Mouse (Mus musculus): Measurements from ENCODE around the gene Gm37240. TPM values are rescaled to one million over a fixed set of nuclear protein-coding genes. Genes with fewer than 3 reads are reported as not detected.

Gm37240 gene
- total RNA-seq, 2 experiments from 2014 or later, result 0.98 to 1.0 TPM

DNA sequence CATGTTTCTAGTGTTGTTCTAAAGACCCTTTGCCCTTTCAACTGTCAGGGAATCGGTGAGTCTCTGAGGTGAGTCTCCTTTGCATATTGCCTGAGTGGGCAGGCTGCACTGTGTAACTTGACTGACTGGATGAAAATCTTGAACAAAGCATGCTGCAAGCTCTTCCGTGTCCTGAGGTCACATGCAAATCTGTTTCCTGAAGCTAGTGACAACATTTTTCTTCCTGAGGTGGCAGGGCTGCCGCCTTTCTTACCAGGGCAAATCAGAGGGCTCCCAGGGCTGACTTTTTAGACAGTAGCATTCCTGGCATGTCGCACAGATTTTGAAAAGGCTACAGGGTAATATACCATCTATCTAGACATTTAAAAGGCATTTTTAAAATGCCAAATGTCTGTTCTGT is 451.9 kb downstream of the Gm37240 start:
- DNase-seq (ENCODE audit: low spot score in 2 of 2), result no peak

- no peak for DNase-seq (ENCODE audit: low spot score in 2 of 2)
Measured at GRCm38 (mm10) chr3:85431208-85431607, 456.1 kb downstream of the Gm37240 start.

DNA sequence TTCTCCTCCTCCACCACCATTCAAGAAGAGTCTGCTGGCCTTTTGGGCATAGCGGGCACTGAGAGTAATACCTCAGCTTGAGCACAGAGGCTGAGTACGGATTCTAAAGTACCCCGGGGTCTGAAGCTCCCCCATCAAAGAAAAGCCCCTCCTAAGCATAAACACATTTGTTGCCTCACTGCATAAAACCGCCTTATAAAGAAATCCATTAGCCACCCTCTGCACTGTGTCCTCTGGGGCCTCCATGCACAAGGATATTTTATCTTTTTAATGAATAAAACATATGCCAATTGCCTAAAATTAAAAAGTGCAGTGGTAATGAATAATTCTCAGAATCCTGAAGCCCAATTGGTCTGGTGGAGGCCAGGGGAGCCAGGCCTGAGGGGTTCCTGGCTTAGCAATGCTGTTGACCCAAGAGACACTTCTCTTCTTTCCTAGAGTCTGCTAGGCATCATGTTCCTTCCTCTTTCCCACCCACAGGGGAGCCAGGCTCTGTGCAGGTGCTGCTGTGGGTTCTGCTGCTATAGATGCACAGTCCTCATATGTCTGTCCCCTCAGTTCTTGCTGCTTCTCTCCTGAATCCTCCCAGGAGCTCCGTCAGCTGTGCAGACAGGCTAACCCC is 463.8 kb downstream of the Gm37240 start:
- no peak for DNase-seq (ENCODE audit: low spot score in 2 of 2)

DNA sequence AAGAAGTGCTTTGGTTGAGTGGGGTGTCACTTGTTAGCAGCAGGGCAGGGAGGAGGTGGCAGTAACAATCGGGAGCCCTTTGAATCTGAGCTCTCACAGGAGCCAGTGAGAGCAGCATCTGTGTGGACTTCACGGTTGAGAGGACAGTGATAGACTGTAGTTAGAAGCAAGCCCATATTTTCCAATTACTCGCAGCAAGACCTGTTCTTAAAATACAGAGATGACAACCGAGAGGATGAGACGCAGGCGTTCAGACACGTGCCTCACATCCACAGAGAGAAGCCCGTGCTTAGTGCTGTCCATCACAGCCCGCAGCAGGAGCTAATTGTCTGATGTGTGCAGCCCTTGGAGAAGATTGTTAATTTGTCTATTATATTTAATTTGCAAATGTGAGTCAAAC is 465.9 kb downstream of the Gm37240 start:
- no peak for DNase-seq (ENCODE audit: low spot score in 2 of 2)

DNA sequence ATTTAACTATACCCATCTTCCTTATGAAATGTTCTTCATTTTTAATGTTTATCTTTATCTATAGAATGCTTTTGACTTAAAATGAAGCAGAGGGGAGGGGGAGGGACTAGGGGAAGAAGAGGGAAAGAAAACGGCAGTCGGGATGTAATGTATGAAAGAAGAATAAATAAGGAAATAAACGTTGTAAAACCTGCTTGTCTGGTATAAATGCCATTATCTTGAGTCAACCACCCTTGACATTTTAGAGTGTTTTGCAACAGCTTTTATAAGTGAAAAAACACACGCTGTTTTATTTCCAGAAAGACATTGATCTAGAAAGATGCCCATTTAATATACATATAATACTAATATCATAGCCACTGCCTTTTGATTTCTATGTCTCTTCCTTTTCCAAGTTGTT is 469.7 kb downstream of the Gm37240 start:
- no peak for DNase-seq (ENCODE audit: low spot score in 2 of 2)

DNA sequence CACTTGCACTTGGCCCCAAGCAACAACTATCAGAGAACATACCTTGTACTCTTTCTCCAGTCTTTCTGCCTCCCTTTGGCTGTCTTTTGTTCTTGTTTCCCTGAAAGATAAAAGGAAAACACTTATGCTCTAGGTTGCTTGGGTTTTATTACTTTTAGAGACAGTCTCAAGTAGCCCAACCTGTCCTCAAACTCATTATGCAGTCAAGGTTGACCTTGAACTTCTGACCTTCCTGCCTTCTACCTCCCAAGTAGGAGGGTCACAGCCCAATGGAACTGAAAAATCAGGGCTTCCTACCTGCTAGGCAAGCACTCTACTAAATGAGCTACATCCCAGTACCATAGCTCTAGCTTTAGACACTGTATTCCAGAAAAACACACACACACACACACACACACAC is 488.5 kb downstream of the Gm37240 start:
- no peak for DNase-seq (ENCODE audit: low spot score in 2 of 2)

DNA sequence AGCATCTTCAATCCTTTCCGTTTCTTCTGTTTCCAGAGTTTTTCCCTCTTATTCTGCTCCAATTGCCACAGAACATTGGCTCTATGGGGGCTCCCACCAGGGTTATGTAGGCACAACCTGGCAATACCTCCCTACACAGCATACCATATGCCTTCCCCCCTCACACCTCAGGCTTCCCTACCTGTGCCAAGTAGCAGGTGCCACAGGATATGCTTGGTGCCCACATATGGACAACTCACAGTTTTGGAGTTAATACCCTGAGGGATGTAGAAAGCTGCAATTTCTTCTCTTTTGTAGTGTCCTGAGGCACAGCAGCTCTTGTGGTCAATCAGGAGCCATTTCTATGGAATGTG is 488.9 kb downstream of the Gm37240 start:
- DNase-seq (ENCODE audit: low spot score in 2 of 2), result no peak

- no peak for DNase-seq (ENCODE audit: low spot score in 2 of 2)
Measured at GRCm38 (mm10) chr3:85397816-85398482, 489.4 kb downstream of the Gm37240 start.

DNA sequence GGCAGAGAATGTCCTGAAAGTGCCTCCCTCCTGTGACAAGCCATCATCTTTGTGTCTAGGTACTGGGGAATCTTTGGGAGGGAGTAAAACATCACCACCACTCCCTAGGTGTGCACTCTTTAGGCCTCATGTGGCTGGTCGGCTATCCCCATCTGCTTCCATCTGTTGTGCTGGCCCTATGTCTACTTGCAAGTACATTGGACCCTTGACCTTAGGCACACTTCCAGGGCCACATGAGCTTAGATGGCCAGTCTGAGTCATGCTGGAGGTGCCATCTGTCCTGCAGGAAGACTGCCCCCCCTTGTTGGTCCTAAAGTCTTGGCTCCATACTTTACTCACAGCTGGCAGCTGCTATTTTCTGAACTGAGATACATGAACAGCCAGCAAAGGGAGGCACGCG is 493.9 kb downstream of the Gm37240 start:
- no peak for DNase-seq (ENCODE audit: low spot score in 2 of 2)

DNA sequence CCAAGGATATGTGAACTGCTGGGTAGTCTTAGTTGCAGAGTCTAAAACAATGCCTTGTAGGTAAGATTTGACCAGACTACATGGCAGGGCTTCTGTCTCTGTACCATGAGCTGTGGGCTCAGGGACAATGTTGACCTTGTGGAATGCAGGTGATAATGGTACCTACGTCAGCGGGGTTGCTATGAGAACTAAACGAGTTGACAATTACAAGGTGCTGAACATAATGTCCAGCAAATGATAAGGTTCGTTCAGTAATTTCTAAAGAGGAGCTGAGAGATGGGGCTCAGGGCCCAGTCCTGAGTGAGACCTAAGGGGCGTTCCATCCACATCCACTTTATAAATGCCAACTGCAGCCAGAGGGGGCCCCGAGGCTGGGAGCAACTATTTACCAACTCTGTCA is 495.6 kb downstream of the Gm37240 start:
- DNase-seq (ENCODE audit: low spot score in 2 of 2), result no peak

- peak; percentile 16 to 41 for DNase-seq (ENCODE audit: low spot score in 2 of 2)
Measured at GRCm38 (mm10) chr3:85391111-85391510, 496.2 kb downstream of the Gm37240 start.

DNA sequence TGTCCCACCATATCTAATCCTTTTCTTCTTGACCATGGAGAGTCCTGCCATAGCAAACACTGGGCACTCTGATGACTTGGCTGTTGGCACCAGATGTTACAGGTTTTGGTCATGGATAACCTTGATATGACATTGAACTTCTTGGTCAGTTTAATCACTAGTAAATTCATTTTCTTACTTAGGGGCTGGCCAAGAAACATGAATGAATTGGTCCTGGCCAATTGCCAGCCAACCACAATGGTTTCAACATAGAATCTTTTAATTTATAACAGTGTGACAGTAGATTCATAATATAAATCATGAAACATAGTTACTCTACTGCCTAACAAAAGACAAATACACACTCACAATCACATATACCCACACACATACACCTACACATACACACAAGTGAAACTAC is 501.9 kb downstream of the Gm37240 start:
- DNase-seq (ENCODE audit: low spot score in 2 of 2), result no peak

DNA sequence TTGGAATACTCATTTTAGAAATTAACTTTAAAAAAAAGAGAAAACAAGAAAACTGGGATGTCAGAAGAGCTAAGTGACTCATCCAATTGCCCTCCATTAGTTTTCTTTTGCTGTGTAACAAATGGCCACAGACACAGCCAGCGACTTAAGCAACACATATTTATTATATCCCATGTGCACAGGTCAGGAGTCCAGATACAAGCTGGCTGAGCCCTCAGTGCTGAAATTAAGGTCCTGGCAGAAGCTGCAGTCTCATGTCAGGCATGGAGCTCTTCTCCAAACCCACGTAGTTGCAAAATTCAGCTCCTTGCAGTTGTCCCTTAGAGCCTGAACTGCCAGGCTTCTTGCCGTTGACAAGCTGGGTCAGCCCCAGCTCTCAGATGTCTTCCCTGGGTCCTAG is 504.0 kb downstream of the Gm37240 start:
- no peak for DNase-seq (ENCODE audit: low spot score in 2 of 2)

GRCm38 (mm10) chr3:85378703-85379395 is 508.5 kb downstream of the Gm37240 start:
- DNase-seq (ENCODE audit: low spot score in 2 of 2), result peak in 1 of 2 experiments; percentile 11

- no peak for DNase-seq (ENCODE audit: low spot score in 2 of 2)
Measured at GRCm38 (mm10) chr3:85377946-85378702, 509.2 kb downstream of the Gm37240 start.

- peak; percentile 14 to 42 for DNase-seq (ENCODE audit: low spot score in 2 of 2)
Measured at GRCm38 (mm10) chr3:85377505-85377904, 509.8 kb downstream of the Gm37240 start.

- no peak for DNase-seq (ENCODE audit: low spot score in 2 of 2)
Measured at GRCm38 (mm10) chr3:85376541-85376940, 510.8 kb downstream of the Gm37240 start.

- DNase-seq (ENCODE audit: low spot score in 2 of 2), result no peak
Measured at GRCm38 (mm10) chr3:85373039-85373438, 514.3 kb downstream of the Gm37240 start.

GRCm38 (mm10) chr3:85369847-85370246 is 517.5 kb downstream of the Gm37240 start:
- DNase-seq (ENCODE audit: low spot score in 2 of 2), result no peak

- DNase-seq (ENCODE audit: low spot score in 2 of 2), result peak in 1 of 2 experiments; percentile 41
Measured at GRCm38 (mm10) chr3:85369157-85369556, 518.2 kb downstream of the Gm37240 start.

DNA sequence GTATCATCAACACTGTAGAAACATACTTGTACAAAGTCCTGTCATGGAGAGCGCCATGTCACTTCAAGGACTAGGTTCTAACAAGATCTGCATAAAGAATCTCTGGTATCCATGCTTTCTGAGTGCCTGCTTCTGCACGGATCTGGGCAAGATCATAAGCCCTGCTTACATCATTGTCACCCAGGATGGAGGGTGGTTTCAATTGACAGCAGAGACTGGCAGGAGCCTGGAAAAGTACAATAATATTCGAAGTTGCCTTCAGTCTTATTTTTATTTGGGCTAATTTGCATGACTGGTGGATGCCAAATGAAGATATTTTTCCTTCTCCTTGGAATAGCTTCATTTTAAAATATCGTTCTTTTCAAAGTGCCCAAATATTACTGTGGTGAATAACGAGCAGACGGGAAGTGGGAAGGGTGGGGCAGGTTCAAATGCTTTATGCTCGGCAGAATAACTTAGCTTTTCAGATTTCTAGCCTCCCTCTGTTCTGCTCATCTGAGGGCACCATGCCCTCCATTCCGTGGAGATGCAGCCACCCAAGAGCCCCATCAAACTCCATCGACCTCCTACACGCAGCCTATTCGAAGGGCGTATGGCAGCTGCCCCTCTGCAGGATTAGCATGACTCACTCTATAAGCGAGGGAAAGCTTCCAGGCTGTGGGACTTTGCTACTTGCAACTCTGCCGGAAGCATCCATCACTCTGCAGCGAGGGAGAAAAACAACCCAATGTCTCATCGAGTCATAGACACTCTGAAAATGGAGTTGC is 518.8 kb downstream of the Gm37240 start:
- DNase-seq (ENCODE audit: low spot score in 2 of 2), result peak; percentile 66 to 78

Measured in layer of hippocampus, postnatal 14 days (tissue).